Mouse (Mus musculus) CD4-positive naive resting alpha-beta T cell, adult 76 days (primary cell): Measurements from ENCODE around the gene Idnk. TPM values are rescaled to one million over a fixed set of nuclear protein-coding genes. Genes with fewer than 3 reads are reported as not detected.

Experiments used
- total RNA-seq: library from RNA; stranded (reverse); gene quantifications from one replicate; pipeline ENCODE4 v1.2.4, GENCODE M21; 2023

The Idnk gene
- total RNA-seq: 96.7 TPM

DNA sequence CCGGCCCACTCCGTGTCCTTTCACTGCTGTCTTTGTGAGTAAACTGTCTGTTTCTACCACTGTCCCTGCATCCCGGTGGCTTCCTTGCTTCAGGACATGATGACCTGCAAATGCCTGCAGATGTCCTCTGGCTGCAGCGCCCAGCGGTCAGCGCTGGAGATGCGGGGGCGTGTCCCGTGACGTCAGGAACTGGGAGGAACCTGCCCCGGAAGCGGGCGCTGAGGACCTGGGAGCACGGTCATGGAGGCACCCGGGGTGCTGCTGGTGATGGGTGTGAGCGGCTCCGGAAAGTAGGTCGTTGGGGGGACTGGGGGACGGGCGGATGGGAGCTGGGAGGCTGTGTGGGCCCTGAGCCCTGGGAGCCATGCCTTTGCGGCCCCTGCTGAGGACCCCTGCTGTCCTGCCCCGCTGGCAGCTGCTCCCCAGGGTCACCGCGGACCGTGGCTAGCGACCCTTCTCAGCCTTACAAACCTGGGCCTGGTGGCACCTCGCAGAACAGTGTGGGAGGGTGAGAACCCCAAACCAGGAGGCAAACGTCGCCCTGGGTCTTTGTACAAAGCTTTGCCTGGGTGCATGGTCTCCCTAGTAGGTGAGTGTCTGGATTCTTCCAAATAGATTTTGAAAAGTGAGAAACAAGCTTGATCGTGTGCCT, at the start of gene Idnk:
Gene Idnk, plus strand, starts transcription at position 203 of the 652 bp plus-strand sequence.

DNA sequence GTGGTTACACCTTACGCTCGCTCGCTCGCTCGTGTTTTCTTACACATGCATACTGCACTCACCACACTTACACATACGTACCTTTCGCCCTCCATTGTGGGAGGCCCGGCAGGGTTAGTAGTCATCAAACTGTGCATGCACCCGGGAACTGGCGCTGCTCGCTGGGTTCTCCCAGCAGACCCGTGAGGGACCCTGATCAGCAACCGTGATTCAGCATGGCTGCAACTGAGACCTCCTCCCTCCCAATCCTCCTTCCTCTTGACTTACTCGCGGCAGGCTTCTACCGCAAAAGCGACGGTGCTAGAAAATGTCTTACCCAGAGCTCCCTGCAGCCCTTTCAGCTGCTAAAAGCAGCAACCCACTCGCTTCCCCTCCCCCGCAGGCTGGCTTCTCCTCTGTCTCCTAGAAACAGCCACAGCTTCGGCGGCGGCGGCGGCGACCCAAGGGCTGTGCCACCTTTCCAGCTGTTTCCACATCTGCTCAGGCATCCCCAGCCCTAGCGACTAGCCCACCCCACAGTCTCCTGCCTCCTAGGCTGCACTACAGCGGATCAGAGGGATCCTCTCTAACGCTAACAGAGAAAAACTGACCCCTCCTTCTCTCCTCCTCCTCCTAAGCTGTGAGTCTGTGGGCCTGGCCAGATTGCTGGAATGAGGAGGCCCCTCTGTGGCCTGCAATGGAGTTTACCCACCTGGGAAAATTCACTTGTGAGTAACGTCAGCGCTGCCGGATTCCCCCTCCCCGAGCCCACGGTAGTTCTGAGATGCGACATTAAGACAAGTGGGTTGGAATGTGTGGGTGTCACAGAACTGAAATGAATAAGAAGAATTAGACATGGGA, 44.2 kb upstream of the Idnk start, which contains the start of gene Klhl3:
Gene Klhl3, minus strand, starts transcription at position 532 of the 840 bp plus-strand sequence.

DNA sequence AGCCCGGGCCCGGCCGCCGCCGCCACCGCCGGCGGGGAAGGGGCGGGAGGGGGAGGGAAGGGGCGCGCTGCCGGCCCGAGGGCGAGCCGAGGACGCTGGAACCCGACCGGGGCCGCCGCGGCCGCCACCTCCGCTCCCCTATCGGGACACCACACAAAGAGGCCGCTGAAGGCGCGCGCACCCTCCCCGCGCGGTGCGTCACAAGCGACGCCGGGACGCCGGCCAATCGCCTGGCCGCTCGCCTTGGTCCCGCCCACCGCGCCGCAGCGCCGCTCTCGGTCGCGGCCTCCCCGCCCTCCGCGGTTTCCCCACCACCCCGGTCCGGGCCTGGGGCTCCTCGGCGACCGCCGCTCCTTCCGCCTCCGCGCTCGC, 29.1 kb upstream of the Idnk start, which contains the start of gene Hnrnpa0:
Gene Hnrnpa0, minus strand, starts transcription at position 161 of the 372 bp plus-strand sequence.

Other genes with a start within 250 kb of the Idnk start
- not detected for gene Spock1, start 249.3 kb upstream of the Idnk start, total RNA-seq
- gene Klhl3, start 44.1 kb upstream of the Idnk start, total RNA-seq: 11.4 TPM
- 172 TPM for gene Hnrnpa0, start 29.1 kb upstream of the Idnk start, total RNA-seq
- 96.8 TPM for gene Ubqln1, start 58.0 kb downstream of the Idnk start, total RNA-seq
- 1.1 TPM for gene Gkap1, start 118.0 kb downstream of the Idnk start, total RNA-seq
- 0.15 TPM for gene Kif27, start 201.5 kb downstream of the Idnk start, total RNA-seq
- 16.6 TPM for gene 2210016F16Rik, start 227.6 kb downstream of the Idnk start, total RNA-seq
- gene Rmi1, start 244.6 kb downstream of the Idnk start, total RNA-seq: 37.5 TPM
- gene Hnrnpk, start 245.7 kb downstream of the Idnk start, total RNA-seq: 1,165 TPM